Mouse (Mus musculus): ENCODE results near the gene Def6. TPM values are rescaled to one million over a fixed set of nuclear protein-coding genes. Genes with fewer than 3 reads are reported as not detected.

The Def6 gene
- total RNA-seq, 2 experiments from 2014 or later: 2.1 to 3.1 TPM

- Histone ChIP-seq H3K27ac (peak within 1 kb of the TSS; percentile 95), H3K4me3 (peak within 1 kb of the TSS; percentile 100)
- DNase-seq (ENCODE audit: extremely low spot score in 1 of 2, low spot score in 2 of 2): peak; percentile 97 to 99
- TF ChIP-seq CTCF (IDR thresholded peaks at IDR 0.05): peak; percentile 80
- intact Hi-C loops (cut with DNase I): loop anchor here (1.0 to 5.0 kb wide), 2 partner anchors 77 to 295 kb away; no protein-coding TSS in a partner anchor
These were observed 25.0 kb downstream of the Def6 start, which contains the start of gene Ppard for GRCm38 (mm10) chr17:28232475-28233060. Ppard (plus strand) TSS chr17:28232700.

GRCm38 (mm10) chr17:28233091-28233731 is 25.6 kb downstream of the Def6 start:
- peak overlapping the region; percentile 100 for H3K4me3 ChIP-seq
- no peak for TF ChIP-seq CTCF (IDR thresholded peaks at IDR 0.05)
- DNase-seq (ENCODE audit: extremely low spot score in 1 of 2, low spot score in 2 of 2): no peak
- intact Hi-C loops (cut with DNase I): loop anchor here (5.0 kb wide), 1 partner anchor 294 kb away; no protein-coding TSS in a partner anchor
- peak overlapping the region; percentile 95 for H3K27ac ChIP-seq

DNA sequence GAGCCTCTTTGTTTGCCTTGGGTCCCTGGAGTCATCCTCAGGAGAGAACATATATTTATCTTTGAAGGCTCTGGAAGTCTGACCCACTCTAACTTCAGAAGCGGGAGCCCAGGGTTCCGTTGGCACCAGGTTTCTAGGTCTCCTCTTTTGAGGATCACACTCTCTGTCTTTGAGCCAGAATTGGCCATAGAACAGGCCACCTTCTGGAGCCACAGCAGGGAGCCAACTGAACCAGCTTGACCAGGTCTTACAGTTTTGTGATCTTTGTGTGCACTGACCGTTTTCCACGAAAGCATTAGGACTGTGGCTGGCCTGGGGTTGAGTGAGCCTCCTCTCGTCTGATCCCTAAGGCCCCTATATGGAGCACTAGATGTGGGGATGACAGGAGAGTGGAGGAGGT is 27.1 kb downstream of the Def6 start:
- no peak for TF ChIP-seq CTCF (IDR thresholded peaks at IDR 0.05)
- Histone ChIP-seq H3K4me3 (no peak overlapping the region), H3K27ac (no peak overlapping the region)
- intact Hi-C loops (cut with DNase I): loop anchor here (5.0 kb wide), 1 partner anchor 293 kb away; no protein-coding TSS in a partner anchor
- DNase-seq (ENCODE audit: extremely low spot score in 1 of 2, low spot score in 2 of 2): no peak

DNA sequence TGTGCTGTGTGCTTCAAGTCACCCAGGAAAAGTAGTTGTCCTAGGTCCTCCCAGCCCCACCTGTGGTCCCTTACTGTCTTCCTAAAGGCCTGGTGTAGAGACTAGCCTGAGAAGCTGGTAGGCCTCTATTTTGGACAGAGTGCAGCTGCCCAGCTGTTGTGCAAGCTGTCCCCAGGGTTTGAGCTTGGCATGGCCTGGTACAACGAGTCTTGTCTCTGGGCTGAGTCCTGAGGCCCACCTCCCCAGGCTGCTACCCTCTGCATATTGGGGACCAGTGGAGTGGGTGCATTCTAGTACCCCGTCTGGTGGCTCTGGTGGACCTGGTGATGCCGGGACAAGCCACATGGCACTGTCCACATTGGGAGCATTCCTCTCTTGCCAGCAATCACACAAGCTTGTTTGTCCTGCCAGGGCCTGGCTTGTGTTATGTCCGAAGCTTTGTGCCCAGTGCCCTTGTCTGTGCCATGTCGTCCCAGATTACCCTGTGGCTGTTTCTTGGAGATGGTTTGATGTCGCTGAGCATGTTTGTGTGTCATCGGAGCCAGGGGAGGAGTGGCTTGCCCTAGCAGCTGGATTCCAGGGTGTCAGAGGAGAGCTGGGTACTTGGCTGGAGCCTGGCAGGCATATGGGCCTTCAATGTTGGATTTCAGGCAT is 28.5 kb downstream of the Def6 start:
- Histone ChIP-seq H3K27ac (peak overlapping the region; percentile 54; the same call in 1 of the 2 replicates), H3K4me3 (no peak overlapping the region)
- DNase-seq (ENCODE audit: extremely low spot score in 1 of 2, low spot score in 2 of 2): no peak
- intact Hi-C loops (cut with DNase I): no loop called here
- TF ChIP-seq CTCF (IDR thresholded peaks at IDR 0.05): no peak

DNA sequence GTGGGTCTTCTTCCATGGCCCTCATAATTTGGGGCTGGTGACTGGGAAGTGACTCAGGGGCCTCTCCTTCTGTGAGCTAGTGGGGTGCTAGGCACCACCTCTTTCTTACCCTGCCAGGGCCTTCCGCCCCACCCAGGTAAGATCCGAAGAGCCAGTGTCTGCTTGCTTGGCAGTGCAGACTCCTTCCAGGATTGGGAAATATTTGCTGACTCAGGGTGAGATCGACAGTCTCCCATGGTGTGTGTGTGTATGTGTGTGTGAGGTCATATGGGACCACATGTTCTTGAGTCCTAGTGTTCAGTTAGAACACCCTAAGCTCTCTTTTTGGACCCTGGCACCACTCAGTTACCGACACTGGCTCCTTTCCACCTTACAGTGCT is 29.0 kb downstream of the Def6 start:
- H3K27ac ChIP-seq: peak overlapping the region; percentile 54; the same call in 1 of the 2 replicates
- no peak for DNase-seq (ENCODE audit: extremely low spot score in 1 of 2, low spot score in 2 of 2)
- intact Hi-C loops (cut with DNase I): no loop called here

GRCm38 (mm10) chr17:28237362-28237761 is 29.8 kb downstream of the Def6 start:
- intact Hi-C loops (cut with DNase I): no loop called here

More for the DNA sequence above, 29.0 kb downstream of the Def6 start:
- H3K4me3 ChIP-seq: no peak overlapping the region
- TF ChIP-seq CTCF (IDR thresholded peaks at IDR 0.05): no peak

GRCm38 (mm10) chr17:28237874-28238273 is 30.3 kb downstream of the Def6 start:
- no peak for DNase-seq (ENCODE audit: extremely low spot score in 1 of 2, low spot score in 2 of 2)
- Histone ChIP-seq H3K27ac (peak overlapping the region; percentile 16; the same call in 1 of the 2 replicates), H3K4me3 (no peak overlapping the region)
- TF ChIP-seq CTCF (IDR thresholded peaks at IDR 0.05): no peak
- intact Hi-C loops (cut with DNase I): no loop called here

More at GRCm38 (mm10) chr17:28237362-28237761, 29.8 kb downstream of the Def6 start:
- DNase-seq (ENCODE audit: extremely low spot score in 1 of 2, low spot score in 2 of 2): no peak
- peak overlapping the region; percentile 16; the same call in 1 of the 2 replicates for H3K27ac ChIP-seq
- no peak overlapping the region for H3K4me3 ChIP-seq
- no peak for TF ChIP-seq CTCF (IDR thresholded peaks at IDR 0.05)

DNA sequence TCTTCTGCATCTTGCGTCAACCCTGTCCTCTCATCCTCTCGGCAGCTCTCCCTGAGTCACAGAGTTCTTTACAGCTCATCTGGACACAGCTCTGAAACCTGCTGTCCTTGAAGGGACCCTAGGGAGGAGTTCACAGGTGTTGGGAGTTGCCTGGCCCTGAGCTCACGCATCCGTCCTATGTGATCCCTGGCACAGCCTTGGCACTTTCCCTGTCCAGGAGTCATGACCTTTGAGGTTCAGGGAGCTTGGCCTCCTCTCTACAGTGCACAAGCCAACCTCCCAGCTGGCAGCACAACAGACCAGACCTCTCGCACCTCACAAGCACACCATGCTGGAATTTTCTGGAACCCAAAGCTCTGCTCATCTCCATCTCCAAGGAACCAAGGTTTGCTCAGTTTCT is 33.3 kb downstream of the Def6 start:
- intact Hi-C loops (cut with DNase I): no loop called here
- Histone ChIP-seq H3K27ac (no peak overlapping the region), H3K4me3 (no peak overlapping the region)
- TF ChIP-seq CTCF (IDR thresholded peaks at IDR 0.05): no peak
- no peak for DNase-seq (ENCODE audit: extremely low spot score in 1 of 2, low spot score in 2 of 2)

DNA sequence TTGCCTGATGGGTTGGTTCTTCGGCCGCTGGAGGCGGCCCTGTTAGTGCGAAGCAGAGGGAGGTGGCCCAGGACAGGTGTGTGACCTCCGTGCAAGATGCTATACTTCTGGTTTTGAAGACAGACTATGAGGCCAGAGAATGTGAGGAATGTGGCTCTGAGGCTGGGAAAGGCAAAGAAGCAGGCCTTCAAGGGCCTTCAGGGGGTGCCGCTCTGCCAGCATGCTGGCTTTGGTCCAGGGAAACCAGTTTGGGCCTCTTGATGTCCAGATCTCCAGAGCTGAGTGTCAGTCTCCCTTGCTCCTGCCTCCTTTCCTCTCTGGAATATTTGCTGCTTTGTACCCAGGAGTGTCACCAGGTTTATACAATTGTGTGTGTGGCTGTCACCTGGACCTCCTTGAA is 34.7 kb downstream of the Def6 start:
- H3K27ac ChIP-seq: no peak overlapping the region
- no peak for DNase-seq (ENCODE audit: extremely low spot score in 1 of 2, low spot score in 2 of 2)
- intact Hi-C loops (cut with DNase I): no loop called here
- H3K4me3 ChIP-seq: no peak overlapping the region
- no peak for TF ChIP-seq CTCF (IDR thresholded peaks at IDR 0.05)

- intact Hi-C loops (cut with DNase I): no loop called here
- no peak overlapping the region for H3K27ac ChIP-seq
These were observed 36.6 kb downstream of the Def6 start for GRCm38 (mm10) chr17:28244214-28244613.

DNA sequence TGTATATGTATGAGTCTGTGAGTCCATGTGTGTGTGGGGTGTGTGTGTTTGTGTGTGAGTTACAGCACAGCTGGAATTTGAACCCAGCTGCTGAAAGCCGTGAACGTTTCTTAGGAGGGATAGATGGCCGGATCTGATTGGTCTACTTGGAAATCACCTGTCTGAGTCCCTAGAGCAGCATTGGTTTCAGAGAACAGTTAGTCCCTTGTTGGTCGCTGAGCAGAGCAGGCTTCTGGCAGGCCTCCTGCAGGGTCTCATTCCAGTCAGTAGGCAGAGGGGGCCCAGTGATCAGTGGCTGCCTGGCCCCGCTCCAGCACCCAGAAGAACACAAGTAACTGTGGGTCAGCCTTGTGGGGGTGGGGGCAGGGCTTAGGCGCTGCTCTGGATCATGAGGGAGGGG is 37.1 kb downstream of the Def6 start:
- no peak for DNase-seq (ENCODE audit: extremely low spot score in 1 of 2, low spot score in 2 of 2)
- no peak overlapping the region for H3K27ac ChIP-seq
- intact Hi-C loops (cut with DNase I): no loop called here

More at GRCm38 (mm10) chr17:28244214-28244613, 36.6 kb downstream of the Def6 start:
- no peak overlapping the region for H3K4me3 ChIP-seq
- TF ChIP-seq CTCF (IDR thresholded peaks at IDR 0.05): no peak
- no peak for DNase-seq (ENCODE audit: extremely low spot score in 1 of 2, low spot score in 2 of 2)

DNA sequence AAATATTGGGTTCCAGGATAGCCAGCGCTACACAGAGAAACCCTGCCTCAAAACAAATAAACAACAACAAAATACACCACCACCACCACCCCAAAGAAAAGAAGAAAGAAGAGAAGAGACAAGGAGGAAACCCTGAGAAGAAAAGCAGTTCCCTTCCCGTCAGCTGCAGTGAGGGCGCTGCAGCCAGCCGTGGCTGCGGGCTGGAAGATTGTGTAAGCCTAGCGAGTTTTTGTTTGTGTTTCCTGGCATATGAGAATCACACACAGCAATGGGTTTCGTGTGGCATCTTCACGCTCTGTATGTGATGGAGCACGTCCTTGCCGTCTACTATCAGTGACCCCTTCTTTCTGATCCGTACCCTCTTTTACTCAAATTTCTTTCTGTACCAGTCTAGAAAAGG is 39.1 kb downstream of the Def6 start:
- TF ChIP-seq CTCF (IDR thresholded peaks at IDR 0.05): no peak
- Histone ChIP-seq H3K4me3 (no peak overlapping the region), H3K27ac (no peak overlapping the region)
- intact Hi-C loops (cut with DNase I): no loop called here
- DNase-seq (ENCODE audit: extremely low spot score in 1 of 2, low spot score in 2 of 2): no peak

More for the DNA sequence above, 37.1 kb downstream of the Def6 start:
- TF ChIP-seq CTCF (IDR thresholded peaks at IDR 0.05): no peak
- H3K4me3 ChIP-seq: no peak overlapping the region

Measured in left cerebral cortex, adult 2 months (tissue).